Mouse (Mus musculus) olfactory bulb, adult 2 months (tissue): ENCODE data around the gene Tnfsf11.

Experiments
- CTCF ChIP-seq: fragments of 200-500 bp; IDR thresholded peaks from 2 replicates; pipeline ENCODE4 v1.5.1; 2012; ENCODE audit warnings: low read depth, mild to moderate bottlenecking, low read length, moderate library complexity; ENCODE audit not compliant: insufficient read depth
- POLR2A ChIP-seq: fragments of 200-500 bp; IDR thresholded peaks from 2 replicates; pipeline ENCODE4 v1.6.1; 2012; ENCODE audit warnings: mild to moderate bottlenecking, low read depth, low read length, moderate library complexity; ENCODE audit not compliant: insufficient read depth

- TF ChIP-seq POLR2A (no peak), CTCF (no peak)
These were observed 35.2 kb upstream of the Tnfsf11 start for GRCm38 (mm10) chr14:78343007-78343406.
